Mouse (Mus musculus) bone marrow, adult 2 months (tissue): ENCODE measurements at regions not wholly inside any gene's neighbourhood (a gene's known extent, or its start where the extent isn't known, plus 50 kb on each side); places are given as distances from the start of the nearest gene placed in this dataset.

ENCODE experiments used
- CTCF ChIP-seq: fragments of 200-500 bp; IDR thresholded peaks from 2 replicates; pipeline ENCODE4 v1.5.1; 2011; ENCODE audit warnings: low read length, control low read depth; ENCODE audit not compliant: control insufficient read depth, insufficient read depth
- POLR2A ChIP-seq: fragments of 200-500 bp; IDR thresholded peaks from 2 replicates; pipeline ENCODE4 v1.6.1; 2011; ENCODE audit warnings: low read depth, mild to moderate bottlenecking, control low read depth, low read length, borderline replicate concordance; ENCODE audit not compliant: control insufficient read depth

DNA sequence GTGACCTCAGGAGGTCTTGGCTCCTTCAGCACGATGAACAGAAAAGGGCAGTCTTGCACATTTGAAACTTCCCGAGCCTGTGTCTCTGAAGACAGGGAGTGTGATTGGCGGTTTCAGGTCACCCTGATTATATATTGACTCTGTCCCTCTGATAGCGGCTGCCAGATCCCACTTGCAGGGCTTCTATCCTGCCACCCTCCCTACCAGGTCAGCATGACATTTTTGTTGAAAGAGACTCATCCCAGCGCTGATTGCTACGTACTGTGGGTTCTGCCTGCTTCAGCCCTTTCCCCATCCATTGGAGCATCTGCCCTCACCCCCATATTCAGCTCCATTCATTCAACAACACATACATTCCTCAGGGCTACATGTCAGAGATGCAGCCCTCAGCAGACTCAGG is 466.7 kb downstream of the Etnk1 start:
- no peak for TF ChIP-seq CTCF
- no peak for TF ChIP-seq POLR2A
